Mouse (Mus musculus) intestine, embryonic 16.5 days (tissue): ENCODE results near the gene Camkk2. TPM values are rescaled to one million over a fixed set of nuclear protein-coding genes. Genes with fewer than 3 reads are reported as not detected.
A peak's percentile ranks its signal among the peaks of the same experiment; 100 is the strongest.

Experiments used
- ATAC-seq: fragments of 200-750 bp; cut with Nextera tagmentation; 2 replicates; pipeline ENCODE4 v1.8.0; 2017; ENCODE audit warnings: moderate TSS enrichment, moderate library complexity
- H3K27ac ChIP-seq: fragments of 300-500 bp; sonication (generic); 2 replicates; pipeline ENCODE4 v1.5.1; 2014; ENCODE audit warnings: mild to moderate bottlenecking, low read length
- H3K27me3 ChIP-seq: fragments of 300-500 bp; sonication (generic); replicated peaks from 2 replicates; pipeline ENCODE4 v1.6.1; 2014; ENCODE audit warnings: low read length, control low read depth, mixed read lengths; ENCODE audit not compliant: control insufficient read depth, insufficient read depth
- H3K36me3 ChIP-seq: fragments of 300-500 bp; sonication (generic); 2 replicates; pipeline ENCODE4 v1.6.1; 2014; ENCODE audit warnings: low read length, control low read depth; ENCODE audit not compliant: control insufficient read depth, insufficient read depth
- H3K4me1 ChIP-seq: fragments of 300-500 bp; sonication (generic); 2 replicates; pipeline ENCODE4 v1.6.1; 2014; ENCODE audit warnings: low read length, control low read depth, mixed read lengths; ENCODE audit not compliant: control insufficient read depth, insufficient read depth
- H3K4me2 ChIP-seq: fragments of 300-500 bp; sonication (generic); 2 replicates; pipeline ENCODE4 v1.6.1; 2014; ENCODE audit warnings: low read depth, low read length, control low read depth
- H3K4me3 ChIP-seq: fragments of 300-500 bp; sonication (generic); 2 replicates; pipeline ENCODE4 v1.5.1; 2014; ENCODE audit warnings: mild to moderate bottlenecking, low read length
- H3K9ac ChIP-seq: fragments of 300-500 bp; sonication (generic); 2 replicates; pipeline ENCODE4 v1.6.1; 2014; ENCODE audit warnings: low read depth, low read length
- H3K9me3 ChIP-seq: fragments of 300-500 bp; sonication (generic); 2 replicates; pipeline ENCODE4 v1.6.1; 2016; ENCODE audit warnings: low read length, control low read depth; ENCODE audit not compliant: control insufficient read depth
- WGBS: fragments of 180-500 bp; shearing (Covaris S2); extraction: QIAGEN DNeasy Blood & Tissue Kit; methylation state at CpG from one replicate; pipeline ENCODE4 v1.1.7; 2014; 5-methylcytosine and 5-hydroxymethylcytosine counted together
- polyA plus RNA-seq: library from polyadenylated mRNA; unstranded; fragments of >200 nt; fragmentation: Nextera tagmentation; extraction: Ambion mirVana; gene quantifications from 2 replicates; pipeline ENCODE4 v1.2.1, GENCODE M21; 2015

Camkk2 gene
- polyA plus RNA-seq, 1 experiment from 2014 or later, result 17.1 TPM

GRCm38 (mm10) chr5:122698701-122699060 lies 80.5 kb downstream of the Camkk2 start:
- WGBS, result 59% methylated on average over 9 of the region's 9 CpGs
- Histone ChIP-seq H3K9ac (no peak overlapping the region), H3K27me3 (no peaks in the 10 kb centered on the region), H3K36me3 (no peaks in the 10 kb centered on the region), H3K4me1 (peaks cover 21% of the 10 kb centered on the region), H3K4me3 (no peak overlapping the region), H3K9me3 (no peaks in the 10 kb centered on the region), H3K27ac (peak overlapping the region; percentile 19; the same call in 1 of the 2 replicates), H3K4me2 (no peak overlapping the region)
- no peak for ATAC-seq

- WGBS, result 67% methylated on average over 10 of the region's 10 CpGs
- Histone ChIP-seq H3K27me3 (no peaks in the 10 kb centered on the region), H3K27ac (no peak overlapping the region), H3K4me3 (no peak overlapping the region), H3K36me3 (no peaks in the 10 kb centered on the region), H3K9ac (no peak overlapping the region), H3K4me2 (no peak overlapping the region), H3K9me3 (no peaks in the 10 kb centered on the region), H3K4me1 (peaks cover 23% of the 10 kb centered on the region)
- no peak for ATAC-seq
Measured at GRCm38 (mm10) chr5:122698041-122698700, 81.0 kb downstream of the Camkk2 start.

GRCm38 (mm10) chr5:122695516-122695915 lies 83.7 kb downstream of the Camkk2 start:
- WGBS, result 59% methylated on average over 8 of the region's 8 CpGs
- Histone ChIP-seq H3K27me3 (no peaks in the 10 kb centered on the region), H3K4me1 (peaks cover 20% of the 10 kb centered on the region), H3K27ac (no peak overlapping the region), H3K4me2 (no peak overlapping the region), H3K9me3 (no peaks in the 10 kb centered on the region), H3K9ac (no peak overlapping the region), H3K36me3 (no peaks in the 10 kb centered on the region), H3K4me3 (no peak overlapping the region)
- no peak for ATAC-seq

GRCm38 (mm10) chr5:122693431-122694207 lies 85.6 kb downstream of the Camkk2 start:
- no peak overlapping the region for H3K4me3 ChIP-seq
- 38% methylated on average over 13 of the region's 13 CpGs for WGBS
- no peaks in the 10 kb centered on the region for H3K9me3 ChIP-seq
- ATAC-seq, result peak; percentile 39; the same call in 1 of the 2 replicates
- no peak overlapping the region for H3K27ac ChIP-seq
- no peak overlapping the region for H3K4me2 ChIP-seq
- peaks cover 10% of the 10 kb centered on the region for H3K4me1 ChIP-seq
- H3K27me3 ChIP-seq, result no peaks in the 10 kb centered on the region
- no peaks in the 10 kb centered on the region for H3K36me3 ChIP-seq
- H3K9ac ChIP-seq, result no peak overlapping the region

- 47% methylated on average over 6 of the region's 6 CpGs for WGBS
- ATAC-seq, result peak; percentile 41; the same call in 1 of the 2 replicates
Measured at GRCm38 (mm10) chr5:122690486-122690885, 88.7 kb downstream of the Camkk2 start.

GRCm38 (mm10) chr5:122689153-122689552 lies 90.1 kb downstream of the Camkk2 start:
- ATAC-seq, result no peak
- no peak overlapping the region for H3K4me3 ChIP-seq
- H3K9me3 ChIP-seq, result no peaks in the 10 kb centered on the region
- H3K4me2 ChIP-seq, result no peak overlapping the region
- H3K27me3 ChIP-seq, result no peaks in the 10 kb centered on the region
- 83% methylated on average over 7 of the region's 7 CpGs for WGBS
- no peaks in the 10 kb centered on the region for H3K36me3 ChIP-seq
- H3K4me1 ChIP-seq, result peaks cover 2% of the 10 kb centered on the region; the same call in 1 of the 2 replicates
- H3K27ac ChIP-seq, result no peak overlapping the region
- no peak overlapping the region for H3K9ac ChIP-seq

More at GRCm38 (mm10) chr5:122690486-122690885, 88.7 kb downstream of the Camkk2 start:
- Histone ChIP-seq H3K4me2 (no peak overlapping the region), H3K9ac (no peak overlapping the region), H3K27ac (no peak overlapping the region), H3K9me3 (no peaks in the 10 kb centered on the region), H3K36me3 (no peaks in the 10 kb centered on the region), H3K4me3 (no peak overlapping the region), H3K4me1 (peaks cover 2% of the 10 kb centered on the region; the same call in 1 of the 2 replicates), H3K27me3 (no peaks in the 10 kb centered on the region)

GRCm38 (mm10) chr5:122687391-122687790 lies 91.8 kb downstream of the Camkk2 start:
- 82% methylated on average over 4 of the region's 4 CpGs for WGBS
- ATAC-seq, result no peak
- H3K36me3 ChIP-seq, result no peaks in the 10 kb centered on the region

GRCm38 (mm10) chr5:122683926-122684325 lies 95.3 kb downstream of the Camkk2 start:
- H3K4me2 ChIP-seq, result no peak overlapping the region
- no peak overlapping the region for H3K9ac ChIP-seq
- H3K27ac ChIP-seq, result no peak overlapping the region
- no peak for ATAC-seq
- no peaks in the 10 kb centered on the region for H3K9me3 ChIP-seq
- no peak overlapping the region for H3K4me3 ChIP-seq
- no peaks in the 10 kb centered on the region for H3K36me3 ChIP-seq
- H3K4me1 ChIP-seq, result no peaks in the 10 kb centered on the region
- H3K27me3 ChIP-seq, result no peaks in the 10 kb centered on the region
- WGBS, result 67% methylated on average over 10 of the region's 10 CpGs

More at GRCm38 (mm10) chr5:122687391-122687790, 91.8 kb downstream of the Camkk2 start:
- Histone ChIP-seq H3K4me3 (no peak overlapping the region), H3K27ac (no peak overlapping the region), H3K4me2 (no peak overlapping the region), H3K9ac (no peak overlapping the region), H3K4me1 (no peaks in the 10 kb centered on the region), H3K27me3 (no peaks in the 10 kb centered on the region), H3K9me3 (no peaks in the 10 kb centered on the region)

- no peaks in the 10 kb centered on the region for H3K27me3 ChIP-seq
- H3K9me3 ChIP-seq, result no peaks in the 10 kb centered on the region
- no peak overlapping the region for H3K4me2 ChIP-seq
- no peak overlapping the region for H3K27ac ChIP-seq
- ATAC-seq, result no peak
- H3K9ac ChIP-seq, result no peak overlapping the region
- H3K4me3 ChIP-seq, result no peak overlapping the region
- WGBS, result 79% methylated on average over 12 of the region's 12 CpGs
- H3K4me1 ChIP-seq, result no peaks in the 10 kb centered on the region
- no peaks in the 10 kb centered on the region for H3K36me3 ChIP-seq
Measured at GRCm38 (mm10) chr5:122681276-122681675, 97.9 kb downstream of the Camkk2 start.
